Mouse (Mus musculus) bone marrow, adult 2 months (tissue): Measurements from ENCODE around the gene Pgls.

ENCODE experiments used
- CTCF ChIP-seq: fragments of 200-500 bp; IDR thresholded peaks from 2 replicates; pipeline ENCODE4 v1.5.1; 2011; ENCODE audit warnings: low read length, control low read depth; ENCODE audit not compliant: control insufficient read depth, insufficient read depth
- POLR2A ChIP-seq: fragments of 200-500 bp; IDR thresholded peaks from 2 replicates; pipeline ENCODE4 v1.6.1; 2011; ENCODE audit warnings: low read depth, mild to moderate bottlenecking, control low read depth, low read length, borderline replicate concordance; ENCODE audit not compliant: control insufficient read depth

DNA sequence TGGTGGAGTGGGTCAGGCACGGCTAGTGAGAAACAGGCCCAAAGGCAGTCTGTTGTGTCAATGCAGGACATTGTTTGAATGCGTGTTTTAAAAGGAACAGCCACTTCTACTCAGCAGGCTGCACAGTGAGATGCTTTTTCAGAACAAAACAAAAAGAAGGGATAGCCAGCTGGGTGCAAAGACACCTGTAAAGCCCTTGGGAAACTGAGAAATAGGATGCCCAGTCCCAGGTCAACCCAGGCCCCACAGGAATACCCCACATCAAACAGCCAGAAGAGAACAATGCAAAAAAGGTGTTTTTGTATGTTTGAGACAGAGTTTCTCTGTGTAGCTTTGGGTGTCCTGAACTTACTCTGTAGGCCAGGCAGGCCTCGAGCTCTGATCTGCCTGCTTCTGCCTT is 3.2 kb upstream of the Pgls start:
- TF ChIP-seq CTCF (no peak), POLR2A (no peak)
